ENCODE assay signal across 10 mouse cellular contexts in genomic region chr6:28717203-28717844, GRCm38 (mm10).
DNase-seq lines count a peak whose midpoint lies in the region; ATAC-seq and TF ChIP-seq lines count a peak whose summit lies in the region.
"Had no signal": no experiment of that assay in that cellular context is flagged by ENCODE, and none has a peak within 500 bp of the region (broad histone marks: within the 10 kb centered on the region; RNA-seq: fewer than 3 reads in every experiment).

No protein-coding gene starts in this region.

- peak; percentile 33 for DNase-seq in Muller cell, postnatal 12 days (ENCODE audit: inconsistent ontology term)
- peak; percentile 4 for DNase-seq in embryonic facial prominence, embryonic 11.5 days (ENCODE audit: low spot score)
- peak; percentile 33 to 46 for DNase-seq in thymus, adult 18-20 months
- no peak for DNase-seq in lung, postnatal 10 days
- DNase-seq in urinary bladder, adult 2 months (ENCODE audit: low spot score): no peak
- DNase-seq: left cerebral cortex, postnatal 4 days had no signal

- 0 out of 2 replicates have a peak overlapping the region, but pooled peaks have one; percentile 4 for H3K27ac ChIP-seq in intestine, embryonic 15.5 days
- H3K27ac ChIP-seq in intestine, postnatal 0 days (ENCODE audit: low read depth, low read length): no peak overlapping the region
- no peak overlapping the region for H3K27ac ChIP-seq in embryonic facial prominence, embryonic 11.5 days (replicated peaks; ENCODE audit: low read depth, low read length)

- H3K4me3 ChIP-seq in intestine, embryonic 15.5 days (replicated peaks): no peak overlapping the region
- no peak overlapping the region for H3K4me3 ChIP-seq in intestine, postnatal 0 days (ENCODE audit: low read depth, low read length)
- no peak overlapping the region for H3K4me3 ChIP-seq in embryonic facial prominence, embryonic 11.5 days (ENCODE audit: low read depth, low read length)
- H3K4me3 ChIP-seq: megakaryocyte, embryonic 14.5 days had no signal

- no peaks in the 10 kb centered on the region for H3K4me1 ChIP-seq in intestine, embryonic 15.5 days (replicated peaks)
- no peaks in the 10 kb centered on the region for H3K4me1 ChIP-seq in intestine, postnatal 0 days (replicated peaks; ENCODE audit: control insufficient read depth, insufficient read depth, low read length)
- no peaks in the 10 kb centered on the region for H3K4me1 ChIP-seq in embryonic facial prominence, embryonic 11.5 days (ENCODE audit: control insufficient read depth, insufficient read depth, low read length)

- WGBS in intestine, embryonic 15.5 days: 57% methylated on average over 7 of the region's 7 CpGs
- WGBS in intestine, postnatal 0 days: 43% methylated on average over 7 of the region's 7 CpGs
- 71% methylated on average over 7 of the region's 7 CpGs for WGBS in embryonic facial prominence, embryonic 11.5 days

- H3K9ac ChIP-seq in intestine, embryonic 15.5 days: no peak overlapping the region
- no peak overlapping the region for H3K9ac ChIP-seq in intestine, postnatal 0 days (ENCODE audit: low read depth, low read length)
- H3K9ac ChIP-seq in embryonic facial prominence, embryonic 11.5 days (replicated peaks; ENCODE audit: low read length): no peak overlapping the region

- no peaks in the 10 kb centered on the region for H3K27me3 ChIP-seq in intestine, embryonic 15.5 days (replicated peaks)
- no peaks in the 10 kb centered on the region for H3K27me3 ChIP-seq in intestine, postnatal 0 days (replicated peaks; ENCODE audit: control insufficient read depth, insufficient read depth, low read length)
- H3K27me3 ChIP-seq in embryonic facial prominence, embryonic 11.5 days (ENCODE audit: control insufficient read depth, insufficient read depth, low read length): no peaks in the 10 kb centered on the region
- H3K27me3 ChIP-seq: megakaryocyte, embryonic 14.5 days had no signal

- ATAC-seq in intestine, embryonic 15.5 days: peak; percentile 70
- ATAC-seq in intestine, postnatal 0 days: no peak
- ATAC-seq in embryonic facial prominence, embryonic 11.5 days (replicated peaks; ENCODE audit: insufficient number of reproducible peaks, low FRiP score, low TSS enrichment, low read depth): no peak
- ATAC-seq: inflammation-experienced regulatory T-cells, adult 6 months had no signal

- no peak overlapping the region for H3K4me2 ChIP-seq in intestine, embryonic 15.5 days (replicated peaks)
- no peak overlapping the region for H3K4me2 ChIP-seq in intestine, postnatal 0 days (replicated peaks; ENCODE audit: low read depth)
- no peak overlapping the region for H3K4me2 ChIP-seq in embryonic facial prominence, embryonic 11.5 days (ENCODE audit: low read depth, low read length)

- no peak for TF ChIP-seq CTCF in intestine, postnatal 0 days (IDR thresholded peaks at IDR 0.05; ENCODE audit: low read depth)

- no peaks in the 10 kb centered on the region for H3K36me3 ChIP-seq in intestine, embryonic 15.5 days
- H3K36me3 ChIP-seq in intestine, postnatal 0 days (ENCODE audit: control insufficient read depth, insufficient read depth): no peaks in the 10 kb centered on the region
- H3K36me3 ChIP-seq in embryonic facial prominence, embryonic 11.5 days (replicated peaks; ENCODE audit: control insufficient read depth, insufficient read depth, low read depth, low read length): no peaks in the 10 kb centered on the region

- H3K9me3 ChIP-seq in intestine, embryonic 15.5 days: no peaks in the 10 kb centered on the region
- no peaks in the 10 kb centered on the region for H3K9me3 ChIP-seq in intestine, postnatal 0 days (ENCODE audit: control insufficient read depth)
- no peaks in the 10 kb centered on the region for H3K9me3 ChIP-seq in embryonic facial prominence, embryonic 11.5 days (replicated peaks; ENCODE audit: control insufficient read depth, low read length)
- H3K9me3 ChIP-seq: megakaryocyte, embryonic 14.5 days had no signal

Comparison
In these comparisons a context has a peak if more than half of its experiments do, and no peak if none do; other contexts are left out.
1. DNase-seq: peak in Muller cell, postnatal 12 days (single experiment), embryonic facial prominence, embryonic 11.5 days (single experiment) and thymus, adult 18-20 months (2 of 2); none in lung, postnatal 10 days (single experiment) and urinary bladder, adult 2 months (single experiment).